Comparison of ENCODE assay signal across 27 mouse cellular contexts in the genomic region with DNA sequence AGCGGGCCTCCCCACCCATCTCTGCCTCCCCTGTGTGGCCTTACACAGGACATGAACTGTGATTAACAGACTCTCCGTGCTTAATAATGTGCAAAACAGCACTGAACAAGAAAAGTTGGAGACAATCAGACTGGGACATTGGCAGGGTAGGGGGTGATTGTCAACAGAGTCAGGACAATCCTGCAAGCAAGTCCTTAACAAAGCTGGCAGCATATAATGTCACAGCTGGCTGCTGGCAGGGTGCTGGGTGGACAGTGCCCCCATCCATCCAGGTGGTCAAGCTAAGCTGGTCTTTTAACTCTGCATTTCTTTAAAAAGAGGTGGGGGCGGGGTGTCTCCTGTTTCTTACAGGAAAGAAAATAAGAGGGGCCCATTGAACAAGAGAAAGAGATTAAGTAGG.
"Had no signal": no experiment of that assay in that cellular context is flagged by ENCODE, and none has a peak within 500 bp of the region (broad histone marks: within the 10 kb centered on the region; RNA-seq: fewer than 3 reads in every experiment).

No protein-coding gene starts in this region.

- H3K4me3 ChIP-seq: gastrocnemius, adult 2 months; heart, embryonic 10.5 days; heart, embryonic 12.5 days; hindbrain, embryonic 10.5 days; hindbrain, embryonic 12.5 days; intestine, embryonic 15.5 days; layer of hippocampus, adult 2 months; left cerebral cortex, adult 2 months; limb, embryonic 10.5 days; limb, embryonic 12.5 days; liver, embryonic 13.5 days had no signal

- H3K4me2 ChIP-seq: heart, embryonic 12.5 days; hindbrain, embryonic 12.5 days; hindbrain, embryonic 14.5 days; intestine, embryonic 15.5 days; limb, embryonic 12.5 days; liver, embryonic 11.5 days; liver, embryonic 13.5 days had no signal

- ATAC-seq: hindbrain, embryonic 16.5 days; inflammation-experienced regulatory T-cells, adult 6 months; intestine, embryonic 15.5 days; intestine, postnatal 0 days had no signal

- H3K9me3 ChIP-seq: heart, embryonic 10.5 days; heart, embryonic 12.5 days; hindbrain, embryonic 10.5 days; hindbrain, embryonic 12.5 days; intestine, embryonic 15.5 days; limb, embryonic 10.5 days; limb, embryonic 12.5 days; liver, embryonic 13.5 days had no signal

- H3K27ac ChIP-seq: gastrocnemius, adult 2 months; heart, embryonic 10.5 days; hindbrain, embryonic 10.5 days; hindbrain, embryonic 12.5 days; hindbrain, embryonic 14.5 days; intestine, embryonic 15.5 days; layer of hippocampus, adult 2 months; left cerebral cortex, adult 2 months; limb, embryonic 10.5 days; limb, embryonic 12.5 days; liver, embryonic 13.5 days had no signal

- H3K27me3 ChIP-seq: heart, embryonic 12.5 days; intestine, embryonic 15.5 days; limb, embryonic 12.5 days; liver, embryonic 13.5 days had no signal

- DNase-seq: gastrocnemius, adult 2 months; gastrocnemius, postnatal 10 days; gastrocnemius, postnatal 25 days; heart, adult 18-20 months; heart, postnatal 10 days; heart, postnatal 4 days; kidney, adult 18-20 months; kidney, adult 8-10 months; kidney, postnatal 10 days; kidney, postnatal 25 days; kidney, postnatal 4 days; liver; liver, embryonic 13.5 days had no signal

- H3K36me3 ChIP-seq: heart, embryonic 10.5 days; heart, embryonic 12.5 days; hindbrain, embryonic 10.5 days; hindbrain, embryonic 12.5 days; intestine, embryonic 15.5 days; limb, embryonic 10.5 days; limb, embryonic 12.5 days; liver, embryonic 13.5 days had no signal

- H3K4me1 ChIP-seq: heart, embryonic 10.5 days; heart, embryonic 12.5 days; hindbrain, embryonic 12.5 days; intestine, embryonic 15.5 days; limb, embryonic 12.5 days; liver, embryonic 13.5 days had no signal

- H3K9ac ChIP-seq: heart, embryonic 12.5 days; hindbrain, embryonic 12.5 days; hindbrain, embryonic 14.5 days; intestine, embryonic 15.5 days; limb, embryonic 12.5 days; liver, embryonic 13.5 days had no signal
